Mouse (Mus musculus): ENCODE data around the gene Vpreb1.
A peak's percentile ranks its signal among the peaks of the same experiment; 100 is the strongest.
"Not testable (repeated sequence)": the region's sequence is repeated elsewhere in the genome, so short reads cannot be mapped to it uniquely, and the experiment has no call there.

Gene Vpreb1

GRCm38 (mm10) chr16:16870617-16871331, at the start of gene Vpreb1, which contains the start of gene Top3b:
TSS of gene Vpreb1 (minus strand) at chr16:16870843.
TSS of gene Top3b (plus strand) at chr16:16870736.
- DNase-seq: peak; percentile 74 to 79

DNA sequence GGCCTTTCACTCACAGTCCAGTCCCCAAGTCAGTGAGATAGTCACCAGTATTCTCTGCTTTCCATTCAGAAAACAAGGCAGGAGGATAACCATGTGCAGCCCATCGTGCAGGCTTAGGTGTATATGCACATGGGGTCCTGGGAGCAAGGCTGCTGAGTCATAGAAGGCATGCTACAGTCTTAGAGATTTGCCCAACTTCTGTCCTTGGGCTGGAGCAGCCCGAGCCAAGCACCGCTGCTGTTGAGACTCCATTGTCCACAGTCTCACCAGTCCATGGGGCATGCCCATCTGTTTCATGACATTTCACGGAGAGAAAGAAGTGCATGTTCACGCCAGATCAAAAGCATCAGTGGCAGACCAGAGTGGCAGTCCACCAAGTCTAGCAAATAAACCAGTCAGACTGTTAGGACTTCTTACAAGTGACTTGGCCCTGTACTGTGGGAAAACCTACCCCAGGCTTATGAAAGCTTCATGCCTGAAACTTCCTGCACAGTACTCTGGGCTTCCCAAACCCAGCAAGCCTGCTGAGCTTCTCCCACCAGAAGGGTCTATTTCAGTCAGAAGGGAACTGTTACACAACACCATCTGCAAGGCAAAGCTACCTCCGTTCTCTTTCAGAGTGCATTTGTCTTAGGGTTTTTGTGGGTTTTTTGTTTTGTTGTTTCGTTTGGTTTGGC, 47.9 kb upstream of the Vpreb1 start:
- no peak for DNase-seq

GRCm38 (mm10) chr16:16913440-16913839, 42.8 kb upstream of the Vpreb1 start:
- no peak for DNase-seq

DNA sequence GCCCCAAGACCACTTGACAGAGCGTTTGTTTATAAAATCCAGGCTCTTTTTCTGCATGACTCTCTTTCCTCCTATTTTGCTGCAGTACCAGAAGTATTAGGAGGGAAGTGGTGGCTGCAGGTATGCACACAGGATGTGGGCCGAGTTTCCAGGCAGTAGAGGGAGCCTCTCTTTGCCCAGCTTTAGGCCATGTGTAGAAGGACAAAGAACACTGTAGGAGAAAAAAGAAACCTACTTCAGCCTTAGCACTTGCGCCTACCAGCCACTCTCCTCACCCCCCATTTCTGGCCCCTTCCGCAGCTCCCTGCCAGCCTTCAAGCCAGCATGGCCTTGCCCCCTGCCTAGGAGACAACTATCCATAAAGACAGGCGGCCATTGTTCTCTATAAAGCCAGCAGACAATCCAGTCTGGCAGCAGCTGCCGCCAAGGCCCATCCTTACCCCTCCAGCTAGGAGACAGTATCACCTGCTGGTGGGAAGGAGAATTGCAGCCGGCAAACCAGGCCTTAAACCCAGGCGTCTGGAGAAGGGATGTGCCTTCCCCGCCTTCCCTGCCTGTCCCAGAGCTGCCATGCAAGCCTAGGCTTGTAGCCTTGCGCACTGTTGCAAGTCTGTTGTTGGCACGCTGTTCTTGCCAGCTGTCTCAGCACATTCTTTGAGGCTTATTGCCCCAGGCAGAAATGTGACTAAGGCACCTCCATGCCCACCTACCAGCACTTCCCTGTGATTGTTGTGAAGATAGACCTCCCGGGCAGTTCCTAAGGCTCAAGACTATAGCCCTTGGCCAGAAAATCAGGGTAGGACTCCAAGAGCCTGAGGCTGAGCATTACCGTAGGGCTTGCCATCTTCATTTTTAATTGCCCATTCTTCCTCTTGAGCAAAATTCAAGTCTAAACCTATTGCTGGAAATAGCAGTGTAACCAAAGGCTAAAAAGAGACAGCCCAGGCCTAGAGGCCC, 41.3 kb upstream of the Vpreb1 start:
- peak; percentile 48 to 63 for DNase-seq

- DNase-seq: no peak
Measured at GRCm38 (mm10) chr16:16907799-16908198, 37.2 kb upstream of the Vpreb1 start.

DNA sequence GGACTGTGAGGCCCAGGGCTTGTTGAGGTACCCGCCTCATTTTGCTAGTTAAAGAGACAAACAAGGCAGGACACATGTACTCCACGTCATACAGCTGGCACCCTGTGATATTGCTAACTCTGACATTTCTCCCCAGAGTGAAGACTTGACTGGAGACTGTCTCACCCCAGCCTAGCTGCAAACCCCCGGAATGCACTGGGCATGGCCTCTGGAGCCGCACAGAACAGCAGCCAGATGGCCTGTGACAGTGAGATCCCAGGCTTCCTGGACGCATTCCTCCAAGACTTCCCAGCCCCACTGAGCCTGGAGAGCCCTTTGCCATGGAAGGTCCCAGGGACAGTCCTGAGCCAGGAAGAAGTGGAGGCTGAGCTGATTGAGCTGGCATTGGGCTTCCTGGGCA, 32.5 kb upstream of the Vpreb1 start:
- DNase-seq: no peak

GRCm38 (mm10) chr16:16902329-16902728, 31.7 kb upstream of the Vpreb1 start:
- no peak for DNase-seq

DNA sequence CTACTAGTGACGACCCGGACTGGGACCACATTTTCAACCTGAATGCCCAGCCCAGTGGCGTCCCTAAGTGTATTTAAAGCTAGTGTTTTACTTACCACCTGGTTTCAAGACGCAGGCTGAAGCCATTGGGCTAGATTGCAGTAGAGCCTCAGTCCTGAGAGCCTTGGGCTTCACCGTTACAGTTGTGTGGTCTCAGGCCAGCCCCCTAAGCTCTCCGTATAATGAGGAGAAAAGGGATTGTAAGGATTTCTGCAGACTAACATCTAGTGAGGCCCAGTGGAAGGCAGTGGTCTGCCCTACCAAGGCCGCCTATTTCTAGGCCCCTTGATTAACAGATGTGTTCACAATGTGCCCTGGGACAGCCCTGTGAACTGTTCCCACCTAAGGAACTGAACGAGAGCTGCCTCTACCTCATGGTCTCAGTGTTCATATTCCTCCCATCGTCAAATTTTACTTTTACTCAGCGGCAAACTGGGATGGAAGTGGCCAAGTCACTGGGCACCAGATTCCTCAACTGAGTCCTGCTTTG, 26.5 kb upstream of the Vpreb1 start:
- DNase-seq: peak in 1 of 2 experiments; percentile 6

DNA sequence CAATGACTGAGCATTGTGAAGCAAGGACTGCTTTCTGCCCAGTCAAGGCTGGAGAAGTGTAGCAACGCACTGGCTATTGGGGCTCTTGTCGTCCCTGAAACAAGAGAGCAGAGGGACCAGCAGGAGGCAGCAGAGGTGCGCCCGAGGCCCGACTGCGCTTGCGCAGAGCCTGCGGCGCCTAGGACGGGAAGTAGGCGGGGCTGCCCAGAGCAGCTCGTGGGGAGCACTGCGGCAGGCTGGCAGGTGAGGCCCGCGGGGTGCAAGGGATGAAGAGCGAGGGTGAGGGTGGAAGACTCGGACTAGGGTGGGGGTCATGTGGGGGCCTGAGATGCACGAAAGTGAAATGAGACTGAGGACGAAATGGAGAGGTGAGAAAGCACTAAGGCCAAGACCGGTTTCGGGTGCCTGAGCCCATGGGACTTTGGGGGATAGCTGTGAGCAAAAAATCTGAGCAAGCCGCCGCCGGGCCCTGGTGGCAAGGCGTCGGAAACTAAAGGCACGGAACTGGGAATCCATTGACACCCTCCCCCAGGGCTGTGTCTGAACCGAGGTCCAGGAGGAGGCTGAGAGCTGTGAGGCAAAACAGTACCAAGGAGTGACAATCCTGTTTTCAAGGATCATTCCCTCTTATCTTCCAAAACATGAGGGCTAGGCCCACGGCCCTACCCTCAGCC, 25.9 kb upstream of the Vpreb1 start, which contains the start of gene Ppm1f:
Gene Ppm1f, plus strand, starts transcription at position 88 of the 674 bp plus-strand sequence.
- peak; percentile 94 to 96 for DNase-seq

DNA sequence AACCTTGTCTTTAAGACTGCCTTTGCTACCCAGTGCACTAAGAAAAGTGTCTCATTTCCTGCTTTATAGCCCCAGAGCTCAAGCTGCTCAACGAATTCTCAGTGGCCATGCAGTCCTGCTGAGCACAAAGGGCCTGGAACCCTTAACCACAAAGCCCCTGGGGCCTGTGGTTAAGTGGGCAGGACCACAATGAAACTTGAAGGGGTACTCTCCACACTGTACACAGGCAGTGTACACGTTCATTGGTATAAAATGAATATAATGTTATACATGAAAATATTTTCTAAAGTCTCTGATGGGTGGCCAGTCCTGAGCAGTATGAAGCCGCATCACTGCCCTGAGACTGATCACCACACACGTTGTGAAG, 25.4 kb upstream of the Vpreb1 start:
- peak in 1 of 2 experiments; percentile 34 for DNase-seq

- DNase-seq: no peak
Measured at GRCm38 (mm10) chr16:16892366-16892765, 21.7 kb upstream of the Vpreb1 start.

GRCm38 (mm10) chr16:16888341-16888740, 17.7 kb upstream of the Vpreb1 start:
- DNase-seq: no peak

- no peak for DNase-seq
Measured at GRCm38 (mm10) chr16:16879025-16879424, 8.4 kb upstream of the Vpreb1 start.

DNA sequence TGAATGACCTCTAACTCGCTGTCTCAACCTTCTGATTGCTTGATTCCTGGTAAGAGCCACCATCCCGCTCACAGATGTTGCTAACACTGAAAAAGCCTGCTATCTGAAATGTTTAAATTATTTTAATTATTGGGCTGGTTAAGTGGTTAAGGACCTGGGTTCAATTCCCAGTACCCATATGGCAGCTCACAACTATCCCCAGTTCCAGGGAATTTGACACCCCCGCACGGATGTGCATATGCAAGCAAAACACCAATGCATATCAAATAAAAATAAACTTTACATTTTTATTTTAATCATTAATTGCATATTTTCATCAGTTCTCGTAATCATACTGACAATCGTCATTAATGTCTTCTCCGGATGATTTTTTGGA, 414 bp downstream of the Vpreb1 start:
- DNase-seq: no peak

- no peak for DNase-seq
Measured at GRCm38 (mm10) chr16:16865696-16866561, 4.7 kb downstream of the Vpreb1 start.

GRCm38 (mm10) chr16:16865217-16865616, 5.4 kb downstream of the Vpreb1 start:
- no peak for DNase-seq

GRCm38 (mm10) chr16:16863978-16864377, 6.7 kb downstream of the Vpreb1 start, which contains the start of gene Igll1:
TSS of gene Igll1 (minus strand) at chr16:16863985.
- DNase-seq: no peak

- no peak for DNase-seq
Measured at GRCm38 (mm10) chr16:16862288-16862687, 8.4 kb downstream of the Vpreb1 start.

DNA sequence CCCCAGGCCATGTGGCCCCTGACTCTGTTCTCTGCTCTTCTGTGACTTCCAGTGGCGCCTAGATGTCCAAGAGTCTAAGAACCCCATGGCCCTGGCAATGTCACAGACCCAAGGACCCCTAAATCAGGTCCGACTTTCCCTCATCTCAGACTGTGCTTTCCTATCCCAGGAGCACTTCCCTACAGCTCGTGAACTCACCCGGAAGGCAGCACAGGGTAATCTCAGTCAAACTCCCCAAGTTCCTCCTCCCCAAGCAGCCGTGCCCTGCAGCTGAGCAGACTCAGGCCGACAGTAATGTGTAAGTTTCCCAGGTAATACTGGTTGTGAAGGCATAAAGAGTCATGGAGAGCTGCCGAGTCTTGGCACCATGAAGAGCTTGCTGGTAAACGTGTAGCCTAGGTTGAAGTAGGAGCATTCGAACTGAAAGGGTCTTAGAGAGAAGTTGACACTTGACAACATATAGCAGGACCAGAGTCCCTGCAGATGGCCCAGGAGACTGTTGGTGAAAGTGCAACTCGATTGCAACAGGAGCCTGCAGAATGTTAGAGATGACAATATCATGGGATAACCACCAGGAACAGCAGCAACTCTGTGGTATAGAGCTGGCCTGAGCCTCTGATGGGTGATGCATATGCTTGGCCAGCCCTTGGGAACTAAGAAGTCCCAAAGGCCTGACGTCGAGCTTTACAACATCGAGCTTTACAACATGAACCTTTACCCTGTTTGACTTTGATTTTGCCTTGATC, 13.7 kb downstream of the Vpreb1 start:
- no peak for DNase-seq

DNA sequence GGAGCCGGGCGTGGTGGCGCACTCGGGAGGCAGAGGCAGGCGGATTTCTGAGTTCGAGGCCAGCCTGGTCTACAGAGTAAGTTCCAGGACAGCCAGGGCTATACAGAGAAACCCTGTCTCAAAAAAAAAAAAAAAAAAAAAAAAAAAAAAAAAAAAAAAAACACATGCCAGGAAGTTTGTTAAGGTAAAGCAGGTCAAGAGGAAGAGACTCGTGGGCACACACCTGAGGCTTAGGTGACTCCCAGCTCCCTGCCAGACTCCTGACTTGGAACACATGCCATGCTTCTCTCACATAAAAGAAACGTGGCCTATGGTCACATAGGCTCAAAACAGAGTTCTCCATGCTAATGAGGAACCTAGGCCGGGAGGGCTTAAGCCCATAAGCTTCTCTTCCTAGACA, 14.6 kb downstream of the Vpreb1 start:
- DNase-seq: not testable (repeated sequence)
